Mouse (Mus musculus): ENCODE measurements around the gene Nat8f2. TPM values are rescaled to one million over a fixed set of nuclear protein-coding genes. Genes with fewer than 3 reads are reported as not detected.

Nat8f2 gene
- total RNA-seq, 2 experiments from 2014 or later = not detected

DNA sequence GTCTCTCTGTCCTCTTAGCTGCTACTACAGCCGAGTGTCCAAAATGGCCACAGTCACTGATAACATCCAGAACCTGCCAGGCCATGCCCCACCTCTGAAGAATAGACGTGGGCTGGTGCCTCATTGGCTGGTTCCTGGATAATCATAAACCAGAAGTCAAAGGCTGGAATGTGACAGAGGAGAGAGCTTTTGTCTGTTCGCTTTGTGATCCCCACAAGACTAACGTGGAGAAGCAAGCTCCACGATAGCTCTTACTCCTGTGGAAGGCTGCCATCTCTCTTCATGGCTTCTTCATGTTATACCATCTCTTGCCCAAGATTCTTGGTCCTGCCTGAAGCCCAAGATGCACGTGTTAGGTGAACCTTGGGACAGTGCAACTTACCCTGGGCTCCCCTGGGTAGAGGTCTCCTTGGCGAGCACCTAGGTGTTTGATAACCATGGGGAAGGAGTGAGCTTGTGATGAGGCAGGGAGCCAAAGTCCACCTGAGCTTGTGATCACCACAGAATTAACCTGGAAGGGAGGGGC lies 37.1 kb downstream of the Nat8f2 start, which contains the start of gene Nat8:
TSS of gene Nat8 (minus strand) at position 287 of the 526 bp plus-strand sequence.
- intact Hi-C loops (cut with DNase I) = loop anchor here (5.0 kb wide), 1 partner anchor 175 kb away; no protein-coding TSS in a partner anchor
- DNase-seq (ENCODE audit: low spot score) = no peak

- intact Hi-C loops (cut with DNase I) = no loop called here
Measured at GRCm38 (mm10) chr6:85829462-85829861, 39.5 kb downstream of the Nat8f2 start.

DNA sequence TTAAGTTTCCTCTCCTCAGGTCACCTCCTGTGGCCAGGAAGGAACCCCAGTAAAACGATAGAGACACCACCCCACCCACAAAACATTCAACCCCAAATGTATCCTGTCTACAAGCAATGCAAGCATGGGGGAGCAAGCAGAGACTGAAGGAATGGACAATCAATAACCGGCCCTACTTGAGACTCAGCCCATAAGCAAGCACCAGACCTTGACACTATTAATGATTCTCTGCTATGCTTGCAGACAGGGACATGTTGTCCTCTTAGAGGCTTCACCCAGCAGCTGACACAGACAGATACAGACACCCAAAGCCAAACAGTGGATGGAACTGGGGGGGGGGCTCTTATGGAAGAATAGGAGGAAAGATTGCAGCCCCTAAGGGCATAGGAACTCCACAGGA lies 43.1 kb downstream of the Nat8f2 start:
- intact Hi-C loops (cut with DNase I) = no loop called here
- DNase-seq (ENCODE audit: low spot score) = no peak

More at GRCm38 (mm10) chr6:85829462-85829861, 39.5 kb downstream of the Nat8f2 start:
- DNase-seq (ENCODE audit: low spot score) = no peak

DNA sequence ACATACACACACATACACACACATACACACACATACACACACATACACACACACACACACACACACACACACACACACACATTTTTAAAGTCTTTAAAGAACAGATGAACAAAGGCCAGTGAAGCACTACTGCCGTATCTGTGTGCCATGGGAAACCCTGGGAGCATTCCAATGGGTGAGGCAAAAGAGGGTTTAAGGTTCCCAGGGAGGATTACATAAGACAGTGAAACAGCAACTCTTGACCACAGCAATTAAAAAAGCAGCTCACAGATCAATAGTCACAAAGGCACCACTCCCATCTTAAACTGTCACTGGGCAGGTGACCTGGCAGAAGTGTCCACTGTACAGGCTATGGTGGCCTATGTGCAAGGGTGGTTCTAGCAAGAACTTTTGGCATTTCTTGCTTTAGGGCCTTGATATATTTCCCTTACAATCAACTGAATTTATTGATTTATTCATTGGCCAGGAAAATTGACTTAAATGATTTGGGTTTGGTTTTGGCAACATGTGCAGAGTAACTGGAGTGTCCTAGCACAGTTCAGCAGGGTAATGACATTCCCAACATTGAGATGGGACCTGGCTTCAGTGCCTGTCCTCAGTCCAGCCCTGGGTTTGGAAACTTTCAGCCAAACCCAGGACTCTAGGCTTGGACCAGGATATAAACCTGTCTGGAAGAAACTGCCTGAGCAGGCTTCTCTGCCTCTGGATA lies 45.4 kb downstream of the Nat8f2 start:
- intact Hi-C loops (cut with DNase I) = no loop called here
- DNase-seq (ENCODE audit: low spot score) = no peak

GRCm38 (mm10) chr6:85822286-85822685 lies 46.7 kb downstream of the Nat8f2 start:
- no peak for DNase-seq (ENCODE audit: low spot score)
- intact Hi-C loops (cut with DNase I) = no loop called here

DNA sequence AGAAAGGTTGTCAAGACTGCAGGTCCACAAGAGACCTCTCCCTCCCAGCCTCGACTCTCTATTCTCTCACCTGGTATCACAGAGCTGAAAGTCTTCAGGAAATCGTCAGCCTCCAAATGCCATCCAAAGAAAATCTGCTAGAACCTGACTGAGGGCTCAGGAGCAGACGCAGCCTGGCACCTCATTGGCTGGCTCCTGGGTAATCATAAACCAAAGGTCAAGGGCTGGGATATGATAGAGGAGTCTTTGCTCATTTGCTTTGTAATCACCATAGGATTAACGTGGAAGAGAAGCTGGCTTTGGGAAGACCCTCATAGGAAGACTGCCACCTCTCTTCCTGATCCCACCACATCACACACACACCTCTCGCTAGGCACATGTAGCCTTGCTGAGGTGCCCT lies 48.1 kb downstream of the Nat8f2 start, which contains the start of the genes Nat8f6 and Nat8f5:
TSS of gene Nat8f6 (minus strand) at position 118 of the 400 bp plus-strand sequence.
TSS of gene Nat8f5 (minus strand) at position 136 of the 400 bp plus-strand sequence.
- intact Hi-C loops (cut with DNase I) = no loop called here
- DNase-seq (ENCODE audit: low spot score) = no peak

- intact Hi-C loops (cut with DNase I) = no loop called here
- DNase-seq (ENCODE audit: low spot score) = no peak
Measured at GRCm38 (mm10) chr6:85818338-85818737, 50.6 kb downstream of the Nat8f2 start.

Other genes with a start within 250 kb of the Nat8f2 start
- gene Nat8f7, start 156.0 kb downstream of the Nat8f2 start, total RNA-seq (2021) = not detected
- gene Nat8f3, start 103.4 kb downstream of the Nat8f2 start, total RNA-seq (2021) = under 1 TPM; 0.18 to 0.31 TPM
- gene Nat8f6, start 48.2 kb downstream of the Nat8f2 start, total RNA-seq (2021) = not detected
- not detected for gene Nat8f5, start 48.2 kb downstream of the Nat8f2 start, total RNA-seq (2021)
- not detected for gene Nat8, start 37.1 kb downstream of the Nat8f2 start, total RNA-seq (2021)
- under 1 TPM; 0.73 to 0.91 TPM for gene Nat8f4, start 35.7 kb upstream of the Nat8f2 start, total RNA-seq (2021)
- gene Tprkb, start 42.7 kb upstream of the Nat8f2 start, total RNA-seq (2021) = 10 to 100 TPM; 11.8 to 13.1 TPM
- gene Nat8f1, start 46.5 kb upstream of the Nat8f2 start, total RNA-seq (2021) = 1 to 10 TPM; 2.0 to 3.9 TPM
- 10 to 100 TPM; 43.6 to 51.7 TPM for gene Dusp11, start 92.5 kb upstream of the Nat8f2 start, total RNA-seq (2021)
- gene Figla, start 147.0 kb upstream of the Nat8f2 start, total RNA-seq (2021) = not detected
- under 1 TPM; 0.29 to 0.31 TPM for gene Add2, start 159.5 kb upstream of the Nat8f2 start, total RNA-seq (2021)

All from heart, postnatal 25 days (tissue).